Mouse (Mus musculus) stomach, adult 2 months (tissue): ENCODE measurements around the gene Snhg11. TPM values are rescaled to one million over a fixed set of nuclear protein-coding genes. Genes with fewer than 3 reads are reported as not detected.

Experiments used
- polyA plus RNA-seq: library from polyadenylated mRNA; depleted of rRNA; stranded (reverse); fragments of >200 nt; gene quantifications from 2 replicates; pipeline ENCODE4 v1.2.3, GENCODE M21; 2012; rRNA removed

The Snhg11 gene
- 0.69 and 0.85 TPM in 2 replicates for polyA plus RNA-seq

DNA sequence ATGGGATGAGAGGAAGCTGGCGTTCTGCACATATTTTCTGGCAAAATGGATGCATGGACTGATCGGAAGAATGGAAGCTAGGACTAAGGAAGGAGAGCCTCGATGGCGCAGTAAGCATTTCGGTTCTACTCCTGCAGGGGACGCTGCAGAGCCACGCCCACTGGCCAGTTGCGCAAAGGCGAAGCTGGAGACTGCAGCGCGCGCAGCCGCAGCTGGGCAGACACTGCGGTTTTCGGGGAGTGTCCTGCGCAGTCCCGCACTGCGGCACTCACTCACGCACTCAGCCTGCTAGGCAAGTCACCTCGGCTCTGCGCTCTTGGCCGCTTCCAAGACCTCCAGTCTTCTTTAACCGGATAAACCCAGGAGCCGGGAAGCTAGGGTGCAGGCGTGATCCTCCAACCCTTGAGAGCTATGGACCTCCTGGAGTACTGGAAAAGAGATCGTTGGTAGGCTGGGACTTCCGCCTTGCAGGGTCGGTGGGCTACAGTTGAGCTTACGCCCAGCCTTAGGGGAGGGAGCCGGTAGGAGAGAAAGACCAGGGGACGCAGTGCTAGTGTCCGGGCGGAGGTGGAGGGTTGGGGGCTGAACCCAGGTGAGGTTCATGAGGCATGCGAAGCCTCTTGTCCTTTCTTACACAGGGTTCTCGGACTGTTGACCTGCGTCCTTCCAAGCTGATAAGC, at the start of gene Snhg11:
Snhg11 (plus strand) TSS at position 196 of the 680 bp plus-strand sequence.

DNA sequence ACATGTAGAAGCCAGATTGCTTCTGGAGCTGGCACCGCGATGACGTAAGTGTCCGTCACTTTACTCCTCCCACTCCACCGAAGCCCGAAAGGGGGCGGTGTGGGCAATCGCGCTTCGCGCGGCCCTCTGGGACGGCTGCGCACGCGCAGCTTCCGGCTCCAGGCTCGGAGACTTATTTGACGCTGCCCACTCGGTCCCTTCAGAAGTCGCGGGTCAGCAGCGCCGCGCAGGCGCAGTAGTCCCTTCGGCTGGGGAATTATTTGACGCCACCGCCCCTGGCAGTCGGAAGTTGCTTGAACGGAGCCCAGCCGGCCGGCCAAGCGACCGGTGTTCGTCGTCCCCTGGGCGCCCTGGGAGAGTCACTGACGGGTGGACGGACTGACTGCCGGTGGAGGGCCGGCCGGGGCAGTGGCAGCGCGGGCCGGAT, 34.2 kb downstream of the Snhg11 start, which contains the start of gene Ralgapb:
Ralgapb (plus strand) TSS at position 254 of the 427 bp plus-strand sequence.

Other genes starting within 250 kb of the Snhg11 start
- 48.6 and 73.7 TPM in 2 replicates for gene Tgm2, start 229.2 kb upstream of the Snhg11 start, polyA plus RNA-seq
- gene D630003M21Rik, start 146.4 kb upstream of the Snhg11 start, polyA plus RNA-seq: 1.8 and 2.1 TPM in 2 replicates
- gene Bpi, start 117.5 kb upstream of the Snhg11 start, polyA plus RNA-seq: 0.04 and 0.10 TPM in 2 replicates
- gene Lbp, start 69.1 kb upstream of the Snhg11 start, polyA plus RNA-seq: 3.6 and 4.2 TPM in 2 replicates
- 4.4 and 5.1 TPM in 2 replicates for gene Ralgapb, start 34.2 kb downstream of the Snhg11 start, polyA plus RNA-seq
- 1.1 and 4.1 TPM in 2 replicates for gene Adig, start 127.0 kb downstream of the Snhg11 start, polyA plus RNA-seq
- 4.5 and 6.2 TPM in 2 replicates for gene Arhgap40, start 137.2 kb downstream of the Snhg11 start, polyA plus RNA-seq
- gene Slc32a1, start 235.1 kb downstream of the Snhg11 start, polyA plus RNA-seq: not detected in 2 replicates
- 3.5 and 4.2 TPM in 2 replicates for gene Actr5, start 249.2 kb downstream of the Snhg11 start, polyA plus RNA-seq